Comparison of ENCODE assay signal across 9 mouse cellular contexts in genomic region chr1:153730671-153731070, GRCm38 (mm10). TPM values are rescaled to one million over a fixed set of nuclear protein-coding genes. Genes with fewer than 3 reads are reported as not detected.
DNase-seq lines count a peak whose midpoint lies in the region; ATAC-seq and TF ChIP-seq lines count a peak whose summit lies in the region.
"Had no signal": no experiment of that assay in that cellular context is flagged by ENCODE, and none has a peak within 500 bp of the region (broad histone marks: within the 10 kb centered on the region; RNA-seq: fewer than 3 reads in every experiment).

No protein-coding gene starts in this region.

- WGBS in lung, postnatal 0 days: 42% methylated on average over 3 of the region's 3 CpGs
- 10% methylated on average over 3 of the region's 3 CpGs for WGBS in heart, embryonic 13.5 days

- H3K4me1 ChIP-seq in lung, postnatal 0 days (ENCODE audit: insufficient read depth, low read depth, low read length): no peaks in the 10 kb centered on the region
- peaks cover 31% of the 10 kb centered on the region for H3K4me1 ChIP-seq in heart, embryonic 13.5 days

- no peaks in the 10 kb centered on the region for H3K27me3 ChIP-seq in lung, postnatal 0 days (replicated peaks; ENCODE audit: insufficient read depth, low read length)
- H3K27me3 ChIP-seq in heart, embryonic 13.5 days (replicated peaks): peaks cover 21% of the 10 kb centered on the region; the same call in 1 of the 2 replicates

- H3K9ac ChIP-seq in lung, postnatal 0 days (replicated peaks; ENCODE audit: low read depth): no peak overlapping the region
- no peak overlapping the region for H3K9ac ChIP-seq in heart, embryonic 13.5 days

- no peak for TF ChIP-seq CTCF in lung, postnatal 0 days (IDR thresholded peaks at IDR 0.05)

- H3K36me3 ChIP-seq in lung, postnatal 0 days (ENCODE audit: insufficient read depth, low read length): no peaks in the 10 kb centered on the region
- no peaks in the 10 kb centered on the region for H3K36me3 ChIP-seq in heart, embryonic 13.5 days

- peak; percentile 46 for DNase-seq in adrenal gland, adult 2 months
- no peak for DNase-seq in adrenal gland, adult 8-10 months
- DNase-seq in lung, postnatal 0 days (ENCODE audit: low spot score): no peak
- no peak for DNase-seq in lung, adult 18-20 months
- peak; percentile 72 for DNase-seq in kidney, postnatal 14 days
- no peak for DNase-seq in left cerebral cortex, adult 18-20 months (ENCODE audit: low spot score in 2 of 2)
- no peak for DNase-seq in thymus, postnatal 14 days
- DNase-seq: cerebellum, adult 9-10 months had no signal

- peak; percentile 50 for ATAC-seq in lung, postnatal 0 days
- ATAC-seq in heart, embryonic 13.5 days (ENCODE audit: extremely low read depth, insufficient number of reproducible peaks, low FRiP score, low TSS enrichment): peak; percentile 52; the same call in 1 of the 2 replicates

- no peak overlapping the region for H3K4me2 ChIP-seq in lung, postnatal 0 days (replicated peaks; ENCODE audit: low read depth, low read length)
- H3K4me2 ChIP-seq in heart, embryonic 13.5 days: no peak overlapping the region

- no peaks in the 10 kb centered on the region for H3K9me3 ChIP-seq in lung, postnatal 0 days (ENCODE audit: low read length)
- H3K9me3 ChIP-seq in heart, embryonic 13.5 days: no peaks in the 10 kb centered on the region

- no peak overlapping the region for H3K4me3 ChIP-seq in lung, postnatal 0 days (ENCODE audit: low read depth, low read length)
- H3K4me3 ChIP-seq in heart, embryonic 13.5 days: no peak overlapping the region

- no peak for TF ChIP-seq EP300 in lung, postnatal 0 days (IDR thresholded peaks at IDR 0.05)

- no peak overlapping the region for H3K27ac ChIP-seq in lung, postnatal 0 days (ENCODE audit: low read length)
- H3K27ac ChIP-seq in heart, embryonic 13.5 days (replicated peaks): peak overlapping the region; percentile 73

RNA-seq across cellular contexts. Expression of gene Rgs16, which starts 9.5 kb away (rescaled TPM):
- 1 to 10 TPM; 2.1 to 4.5 TPM for total RNA-seq in adrenal gland, adult 2 months (2021)
- polyA plus RNA-seq in adrenal gland, adult 2 months (2012; rRNA removed): 0.61 and 0.95 TPM in 2 replicates
- total RNA-seq in adrenal gland, adult 8-10 months (2022): 10 to 100 TPM in 1 of 4 experiments, 1 to 10 TPM in 3; 2.5 to 18.0 (median 4.7) TPM
- polyA plus RNA-seq in lung, postnatal 0 days (2015; fragmentation: Nextera tagmentation; extraction: Ambion mirVana): 3.8 and 8.4 TPM in 2 replicates
- polyA plus RNA-seq in heart, embryonic 13.5 days (2015; fragmentation: Nextera tagmentation; extraction: Ambion mirVana): 5.7 and 6.8 TPM in 2 replicates
- 10 to 100 TPM; 10.3 to 12.6 TPM for total RNA-seq in left cerebral cortex, adult 18-20 months (2021)

RNA-seq across cellular contexts. Expression of gene Rnasel, which starts 18.6 kb away (rescaled TPM):
- total RNA-seq in adrenal gland, adult 2 months (2021): 10 to 100 TPM in 1 of 2 experiments, 1 to 10 TPM in 1; 9.7 to 13.2 TPM
- 1.2 and 1.5 TPM in 2 replicates for polyA plus RNA-seq in adrenal gland, adult 2 months (2012; rRNA removed)
- total RNA-seq in adrenal gland, adult 8-10 months (2022): 10 to 100 TPM in 3 of 4 experiments, 1 to 10 TPM in 1; 9.7 to 25.3 (median 16.9) TPM
- 13.1 and 16.6 TPM in 2 replicates for polyA plus RNA-seq in lung, postnatal 0 days (2015; fragmentation: Nextera tagmentation; extraction: Ambion mirVana)
- 13.9 and 17.3 TPM in 2 replicates for polyA plus RNA-seq in heart, embryonic 13.5 days (2015; fragmentation: Nextera tagmentation; extraction: Ambion mirVana)
- total RNA-seq in left cerebral cortex, adult 18-20 months (2021): 10 to 100 TPM; 11.7 to 13.4 TPM

Comparison
In these comparisons a context has a peak if more than half of its experiments do, and no peak if none do; other contexts are left out.
1. DNase-seq: peak in adrenal gland, adult 2 months (single experiment) and kidney, postnatal 14 days (single experiment); none in adrenal gland, adult 8-10 months (single experiment), lung, postnatal 0 days (single experiment), lung, adult 18-20 months (0 of 2), left cerebral cortex, adult 18-20 months (0 of 2) and thymus, postnatal 14 days (single experiment).